Mouse (Mus musculus): ENCODE measurements around the gene Dbn1.
A peak's percentile ranks its signal among the peaks of the same experiment; 100 is the strongest.

- TF ChIP-seq ETS1 (conservative IDR thresholded peaks at IDR 0.05; ENCODE audit: low read depth, low read length), result no peak
- no peak for TF ChIP-seq E2F4 (IDR thresholded peaks at IDR 0.05; ENCODE audit: insufficient replicate concordance, low read depth, low read length)
- TF ChIP-seq CHD1 (IDR thresholded peaks at IDR 0.05; ENCODE audit: low read depth, low read length), result no peak
- TF ChIP-seq NRF1 (IDR thresholded peaks at IDR 0.05; ENCODE audit: low read depth, low read length), result peak; percentile 70
- no peak for TF ChIP-seq HCFC1 (IDR thresholded peaks at IDR 0.05; ENCODE audit: low read depth, low read length)
- TF ChIP-seq EP300 (IDR thresholded peaks at IDR 0.05; ENCODE audit: low read length), result no peak
- peak; percentile 99 for TF ChIP-seq POLR2A (IDR thresholded peaks at IDR 0.05; ENCODE audit: low read depth, low read length)
- TF ChIP-seq RAD21 (IDR thresholded peaks at IDR 0.05; ENCODE audit: low read depth, low read length), result peak; percentile 77
- peak; percentile 33 to 89 for TF ChIP-seq CTCF (conservative IDR thresholded peaks at IDR 0.05 in 1 of 2, IDR thresholded peaks at IDR 0.05 in 1 of 2; ENCODE audit: low read depth in 2 of 2, low read length in 2 of 2)
- TF ChIP-seq SMC3 (IDR thresholded peaks at IDR 0.05; ENCODE audit: low read depth, low read length), result peak; percentile 79
- TF ChIP-seq ZC3H11A (IDR thresholded peaks at IDR 0.05; ENCODE audit: low read depth, low read length), result no peak
- no peak for TF ChIP-seq USF2 (conservative IDR thresholded peaks at IDR 0.05; ENCODE audit: low read depth, low read length)
- no peak for TF ChIP-seq KAT2A (IDR thresholded peaks at IDR 0.05; ENCODE audit: insufficient replicate concordance, low read length)
- TF ChIP-seq JUND (conservative IDR thresholded peaks at IDR 0.05; ENCODE audit: low read depth, low read length), result no peak
These were observed 25.3 kb upstream of the Dbn1 start, which contains the start of gene Pdlim7 for GRCm38 (mm10) chr13:55513111-55513748.
